Mouse (Mus musculus) spleen, adult 2 months (tissue): ENCODE results near the gene Galp. TPM values are rescaled to one million over a fixed set of nuclear protein-coding genes. Genes with fewer than 3 reads are reported as not detected.

Source experiments
- DNase-seq, 2 experiments: peaks; one replicate each; pipeline versions ENCODE4 v3.0.0 to v3.0.0-alpha.2; 2012 to 2021; ENCODE audit warnings: low spot score in 2 of 2, low read depth in 1 of 2
- H3K27ac ChIP-seq: fragments of 200-500 bp; 2 replicates; pipeline ENCODE4 v1.5.1; 2012; ENCODE audit warnings: low read length, inconsistent platforms; ENCODE audit not compliant: insufficient read depth
- H3K27me3 ChIP-seq: fragments of 200-500 bp; 2 replicates; pipeline ENCODE4 v1.6.1; 2012; ENCODE audit warnings: mild to moderate bottlenecking, moderate library complexity, low read length, inconsistent platforms; ENCODE audit not compliant: control insufficient read depth, insufficient read depth
- H3K36me3 ChIP-seq: fragments of 200-500 bp; 2 replicates; pipeline ENCODE4 v1.6.1; 2012; ENCODE audit warnings: mild to moderate bottlenecking, low read length, inconsistent platforms; ENCODE audit not compliant: control insufficient read depth, insufficient read depth
- H3K4me1 ChIP-seq: fragments of 200-500 bp; 2 replicates; pipeline ENCODE4 v1.6.1; 2011; ENCODE audit warnings: inconsistent platforms; ENCODE audit not compliant: control insufficient read depth, insufficient read depth, insufficient read length
- H3K4me3 ChIP-seq: fragments of 200-500 bp; 2 replicates; pipeline ENCODE4 v1.5.1; 2011; ENCODE audit warnings: mild to moderate bottlenecking, inconsistent platforms; ENCODE audit not compliant: insufficient read depth, insufficient read length; ENCODE audit errors: extremely low read depth
- CTCF ChIP-seq: fragments of 200-500 bp; IDR thresholded peaks from 2 replicates; pipeline ENCODE4 v1.5.1; 2011; ENCODE audit warnings: mild to moderate bottlenecking, inconsistent platforms; ENCODE audit not compliant: insufficient read depth, insufficient read length, insufficient replicate concordance; ENCODE audit errors: extremely low read depth
- POLR2A ChIP-seq: fragments of 200-500 bp; IDR thresholded peaks from 2 replicates; pipeline ENCODE4 v1.6.1; 2011; ENCODE audit warnings: low read depth, low read length, inconsistent platforms
- WGBS: fragments of 180-500 bp; shearing (Covaris S2); methylation state at CpG from one replicate; pipeline ENCODE4 v1.1.7; 2018; 5-methylcytosine and 5-hydroxymethylcytosine counted together
- polyA plus RNA-seq: library from polyadenylated mRNA; depleted of rRNA; stranded (reverse); fragments of >200 nt; gene quantifications from 2 replicates; pipeline ENCODE4 v1.2.3, GENCODE M21; 2012; rRNA removed

The Galp gene
- polyA plus RNA-seq = not detected in 2 replicates

- H3K27ac ChIP-seq = no peak within 1 kb of the TSS
- no peaks in the 10 kb centered on the region for H3K27me3 ChIP-seq
- WGBS = 61% methylated on average over 3 of the region's 3 CpGs
- no peak for DNase-seq
- no peaks in the 10 kb centered on the region for H3K4me1 ChIP-seq
- no peaks in the 10 kb centered on the region for H3K36me3 ChIP-seq
- no peak within 1 kb of the TSS for H3K4me3 ChIP-seq
- TF ChIP-seq POLR2A = no peak
- TF ChIP-seq CTCF = no peak
These were observed at the start of gene Galp for GRCm38 (mm10) chr7:6196790-6197189. Galp (plus strand) TSS chr7:6197090.

DNA sequence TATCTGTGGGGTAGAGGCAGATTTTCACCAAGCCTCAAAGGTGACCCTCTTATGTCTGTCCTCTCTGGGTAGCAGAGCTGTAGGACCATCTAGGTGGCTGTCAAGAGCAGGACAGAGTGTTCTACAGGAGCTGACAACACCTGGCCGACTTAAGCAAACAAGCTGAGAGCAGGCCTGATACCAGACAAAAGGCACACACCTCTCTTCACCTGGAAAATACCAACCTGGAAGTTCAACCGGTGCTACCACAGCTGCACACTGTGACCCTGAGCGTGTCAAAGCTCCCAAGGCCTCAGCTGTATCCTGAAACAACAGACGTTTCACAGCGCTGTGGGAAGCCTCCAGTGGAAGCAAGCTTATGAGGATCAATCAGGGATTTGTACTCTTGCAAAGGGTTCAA, 49.2 kb upstream of the Galp start:
- Histone ChIP-seq H3K36me3 (no peaks in the 10 kb centered on the region), H3K4me3 (no peak overlapping the region), H3K27me3 (no peaks in the 10 kb centered on the region), H3K27ac (no peak overlapping the region), H3K4me1 (peaks cover 27% of the 10 kb centered on the region; the same call in 1 of the 2 replicates)
- no peak for DNase-seq
- TF ChIP-seq CTCF (no peak), POLR2A (no peak)
- 78% methylated on average over 5 of the region's 5 CpGs for WGBS

DNA sequence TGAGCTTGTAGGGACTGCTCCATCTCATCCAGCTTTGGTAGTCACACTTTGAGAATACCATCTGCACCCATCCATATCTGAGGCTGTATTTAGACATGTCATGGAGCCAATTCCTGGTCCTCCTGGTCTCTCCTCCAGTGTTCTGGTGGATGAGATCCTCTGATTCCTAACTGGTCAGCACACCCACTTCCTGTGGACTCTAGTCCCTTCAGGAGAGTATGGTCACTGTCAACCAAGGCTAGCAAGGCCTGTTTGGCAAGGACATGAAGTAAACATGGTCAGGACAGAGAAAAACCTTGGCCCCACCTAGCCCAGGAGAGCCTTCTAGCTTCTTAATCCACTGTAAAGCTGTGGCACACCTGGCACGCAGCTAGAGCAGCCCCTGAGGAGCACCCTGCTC, 45.6 kb upstream of the Galp start:
- no peak for DNase-seq
- no peaks in the 10 kb centered on the region for H3K27me3 ChIP-seq
- TF ChIP-seq POLR2A (no peak), CTCF (no peak)
- H3K27ac ChIP-seq = no peak overlapping the region
- WGBS = 64% methylated on average over 1 of the region's 1 CpGs
- no peaks in the 10 kb centered on the region for H3K36me3 ChIP-seq
- peaks cover 37% of the 10 kb centered on the region; the same call in 1 of the 2 replicates for H3K4me1 ChIP-seq
- no peak overlapping the region for H3K4me3 ChIP-seq

DNA sequence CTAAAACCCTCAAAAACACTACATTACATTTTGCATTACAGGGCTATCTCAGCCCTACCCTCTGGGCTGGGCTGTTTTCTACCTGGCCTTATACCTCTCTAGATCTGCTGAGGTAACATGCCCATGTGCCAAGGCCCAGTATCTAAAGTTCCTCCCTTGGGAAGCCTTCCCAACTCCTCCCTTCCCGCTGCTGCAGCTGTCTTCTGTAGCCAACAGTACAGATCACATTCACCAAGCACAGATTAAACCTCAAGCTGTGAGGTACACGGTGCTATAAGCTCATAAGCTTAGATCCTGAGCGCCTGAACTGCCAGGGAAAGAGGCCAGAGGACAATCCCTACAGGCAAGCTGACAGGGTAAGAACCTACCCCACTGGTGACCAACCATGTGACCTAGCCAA, 44.9 kb upstream of the Galp start:
- H3K4me1 ChIP-seq = peaks cover 38% of the 10 kb centered on the region; the same call in 1 of the 2 replicates
- 84% methylated on average over 3 of the region's 3 CpGs for WGBS
- H3K4me3 ChIP-seq = no peak overlapping the region
- no peaks in the 10 kb centered on the region for H3K27me3 ChIP-seq
- no peak for DNase-seq
- H3K27ac ChIP-seq = 0 out of 2 replicates have a peak overlapping the region, but pooled peaks have one; percentile 2
- no peaks in the 10 kb centered on the region for H3K36me3 ChIP-seq
- TF ChIP-seq CTCF (no peak), POLR2A (no peak)

- no peak for DNase-seq
- WGBS = 91% methylated on average over 3 of the region's 3 CpGs
- Histone ChIP-seq H3K27ac (no peak overlapping the region), H3K4me1 (peaks cover 36% of the 10 kb centered on the region; the same call in 1 of the 2 replicates), H3K36me3 (no peaks in the 10 kb centered on the region), H3K4me3 (no peak overlapping the region), H3K27me3 (no peaks in the 10 kb centered on the region)
- TF ChIP-seq POLR2A (no peak), CTCF (no peak)
These were observed 43.8 kb upstream of the Galp start for GRCm38 (mm10) chr7:6153131-6153530.

DNA sequence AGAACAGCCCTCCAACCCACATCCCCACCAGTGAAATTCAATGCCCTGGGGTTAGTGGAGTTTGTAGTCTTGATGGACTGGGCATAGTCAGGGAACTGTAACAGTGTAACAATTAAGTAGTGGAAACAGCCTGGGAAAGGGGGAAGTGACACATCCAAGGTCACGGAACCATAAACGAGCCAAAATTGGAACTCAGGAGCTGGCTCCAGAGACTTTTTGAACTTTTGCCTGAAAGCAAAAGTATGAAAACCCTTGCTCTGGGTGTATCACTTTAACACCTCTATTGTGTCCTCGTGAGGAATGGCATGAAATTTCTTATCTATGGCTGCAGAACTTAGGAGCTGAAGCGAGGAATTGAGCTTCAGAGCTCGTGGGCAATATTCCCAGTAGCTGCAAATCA, 42.7 kb upstream of the Galp start:
- no peak for DNase-seq
- Histone ChIP-seq H3K4me3 (no peak overlapping the region), H3K27me3 (no peaks in the 10 kb centered on the region), H3K4me1 (peaks cover 31% of the 10 kb centered on the region; the same call in 1 of the 2 replicates), H3K27ac (0 out of 2 replicates have a peak overlapping the region, but pooled peaks have one; percentile 88), H3K36me3 (no peaks in the 10 kb centered on the region)
- TF ChIP-seq POLR2A = no peak
- no peak for TF ChIP-seq CTCF
- 66% methylated on average over 5 of the region's 5 CpGs for WGBS

DNA sequence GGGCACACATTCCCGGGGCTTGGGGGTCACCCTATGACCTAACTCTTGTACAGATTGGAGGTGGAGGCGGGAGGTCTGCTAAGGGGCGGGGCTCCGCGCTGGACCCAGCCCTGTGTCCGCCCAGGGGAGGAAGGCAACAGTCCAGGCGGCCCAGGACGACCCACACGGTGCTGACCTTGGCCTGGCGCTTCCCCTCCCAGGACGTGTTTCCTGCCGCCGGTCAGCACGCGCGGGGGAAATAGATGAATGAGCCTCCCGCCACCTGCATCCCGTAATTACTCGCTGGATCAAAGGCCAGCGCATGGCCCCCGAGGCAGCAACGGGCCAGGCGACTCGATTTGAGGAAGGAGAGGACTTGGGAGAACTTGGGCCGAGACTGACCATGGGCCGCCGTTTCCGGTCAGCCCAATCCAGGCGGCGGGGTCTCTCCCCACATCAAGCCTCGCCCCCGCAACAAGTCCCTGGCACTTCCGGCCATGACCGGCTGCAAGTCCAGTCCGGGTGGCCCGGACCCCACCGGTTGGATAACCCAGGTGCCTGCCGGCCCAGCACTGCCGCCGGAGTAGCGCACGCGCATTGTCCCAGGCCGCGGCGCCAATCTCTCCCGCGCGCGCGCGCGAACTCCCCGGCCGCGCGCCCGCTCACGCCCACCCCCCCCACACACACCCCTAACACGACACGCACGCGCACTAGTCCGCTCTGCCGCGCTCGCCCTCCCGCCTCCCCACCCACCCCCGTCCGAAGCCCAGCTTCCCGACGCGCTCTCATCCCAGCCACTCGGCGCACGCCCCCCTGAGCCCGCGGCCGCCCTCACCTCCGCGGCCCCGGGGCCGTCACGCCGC, 41.6 kb upstream of the Galp start:
- H3K27me3 ChIP-seq = no peaks in the 10 kb centered on the region
- H3K4me1 ChIP-seq = peaks cover 29% of the 10 kb centered on the region; the same call in 1 of the 2 replicates
- H3K36me3 ChIP-seq = no peaks in the 10 kb centered on the region
- TF ChIP-seq CTCF = no peak
- no peak for TF ChIP-seq POLR2A
- H3K27ac ChIP-seq = peak overlapping the region; percentile 99
- WGBS = 1% methylated on average over 77 of the region's 85 CpGs
- peak overlapping the region; percentile 92 for H3K4me3 ChIP-seq
- peak; percentile 65 to 67 for DNase-seq
